8 mouse cellular contexts compared by ENCODE assay signal in genomic region chr2:30441518-30442497, GRCm38 (mm10). TPM values are rescaled to one million over a fixed set of nuclear protein-coding genes. Genes with fewer than 3 reads are reported as not detected.
DNase-seq lines count a peak whose midpoint lies in the region; ATAC-seq and TF ChIP-seq lines count a peak whose summit lies in the region.

No protein-coding gene starts in this region.

- 2% methylated on average over 15 of the region's 15 CpGs for WGBS in embryonic facial prominence, embryonic 13.5 days
- under 1% methylated on average over 15 of the region's 15 CpGs for WGBS in limb, embryonic 14.5 days
- 4% methylated on average over 15 of the region's 15 CpGs for WGBS in midbrain, embryonic 16.5 days

- peak; percentile 72 for ATAC-seq in embryonic facial prominence, embryonic 13.5 days (ENCODE audit: insufficient number of reproducible peaks, insufficient read depth, low FRiP score, low TSS enrichment, low read depth)
- ATAC-seq in limb, embryonic 14.5 days (ENCODE audit: low FRiP score, low read depth) = peak; percentile 80
- peak; percentile 70 for ATAC-seq in midbrain, embryonic 16.5 days

- peak overlapping the region; percentile 71 for H3K9ac ChIP-seq in embryonic facial prominence, embryonic 13.5 days
- H3K9ac ChIP-seq in limb, embryonic 14.5 days (ENCODE audit: low read depth, low read length, severe bottlenecking) = peak overlapping the region; percentile 46
- peak overlapping the region; percentile 39 for H3K9ac ChIP-seq in midbrain, embryonic 16.5 days (ENCODE audit: low read depth, low read length)

- H3K27ac ChIP-seq in embryonic facial prominence, embryonic 13.5 days = peak overlapping the region; percentile 100
- peak overlapping the region; percentile 96 for H3K27ac ChIP-seq in limb, embryonic 14.5 days (replicated peaks; ENCODE audit: low read depth, low read length)
- H3K27ac ChIP-seq in midbrain, embryonic 16.5 days (ENCODE audit: low read length) = peak overlapping the region; percentile 91

- peak overlapping the region; percentile 34 for H3K4me3 ChIP-seq in embryonic facial prominence, embryonic 13.5 days
- H3K4me3 ChIP-seq in limb, embryonic 14.5 days (replicated peaks; ENCODE audit: low read length) = peak overlapping the region; percentile 22
- H3K4me3 ChIP-seq in midbrain, embryonic 16.5 days (ENCODE audit: low read depth, low read length) = no peak overlapping the region

- peaks cover 65% of the 10 kb centered on the region for H3K4me1 ChIP-seq in embryonic facial prominence, embryonic 13.5 days
- peaks cover 55% of the 10 kb centered on the region for H3K4me1 ChIP-seq in limb, embryonic 14.5 days (ENCODE audit: control insufficient read depth, insufficient read depth, low read length)
- H3K4me1 ChIP-seq in midbrain, embryonic 16.5 days (ENCODE audit: control insufficient read depth, insufficient read depth, low read length) = peaks cover 31% of the 10 kb centered on the region

- peak; percentile 53 to 81 for DNase-seq in urinary bladder, adult 18-20 months (ENCODE audit: low spot score in 2 of 2)
- DNase-seq in urinary bladder, postnatal 10 days (ENCODE audit: low spot score) = no peak
- peak; percentile 94 to 95 for DNase-seq in heart, adult 9 months (ENCODE audit: low spot score in 2 of 2)
- DNase-seq in kidney, adult 8-10 months = peak; percentile 76 to 85
- peak; percentile 99 for DNase-seq in limb, embryonic 14.5 days (ENCODE audit: low spot score)
- DNase-seq in spleen, postnatal 36 days (ENCODE audit: low spot score in 2 of 2) = peak; percentile 88 to 90

- TF ChIP-seq POLR2A in limb, embryonic 14.5 days (IDR thresholded peaks at IDR 0.05; ENCODE audit: borderline replicate concordance, extremely low read depth, insufficient read depth, insufficient read length) = no peak

- H3K36me3 ChIP-seq in embryonic facial prominence, embryonic 13.5 days = peaks cover 73% of the 10 kb centered on the region
- H3K36me3 ChIP-seq in limb, embryonic 14.5 days (ENCODE audit: control insufficient read depth, insufficient read depth, low read length) = peaks cover 70% of the 10 kb centered on the region
- peaks cover 22% of the 10 kb centered on the region for H3K36me3 ChIP-seq in midbrain, embryonic 16.5 days (ENCODE audit: control insufficient read depth, insufficient read depth, low read length)

- no peaks in the 10 kb centered on the region for H3K9me3 ChIP-seq in embryonic facial prominence, embryonic 13.5 days
- H3K9me3 ChIP-seq in limb, embryonic 14.5 days (ENCODE audit: control insufficient read depth, low read length) = no peaks in the 10 kb centered on the region
- H3K9me3 ChIP-seq in midbrain, embryonic 16.5 days (replicated peaks; ENCODE audit: control insufficient read depth, low read length, poor library complexity, severe bottlenecking) = no peaks in the 10 kb centered on the region

- H3K4me2 ChIP-seq in embryonic facial prominence, embryonic 13.5 days = peak overlapping the region; percentile 61
- peak overlapping the region; percentile 44 for H3K4me2 ChIP-seq in limb, embryonic 14.5 days (replicated peaks; ENCODE audit: low read depth, low read length, severe bottlenecking)
- peak overlapping the region; percentile 17 for H3K4me2 ChIP-seq in midbrain, embryonic 16.5 days (ENCODE audit: low read length)

- H3K27me3 ChIP-seq in embryonic facial prominence, embryonic 13.5 days = no peaks in the 10 kb centered on the region
- H3K27me3 ChIP-seq in limb, embryonic 14.5 days (ENCODE audit: control insufficient read depth, insufficient read depth, low read length) = no peaks in the 10 kb centered on the region
- no peaks in the 10 kb centered on the region for H3K27me3 ChIP-seq in midbrain, embryonic 16.5 days (ENCODE audit: control insufficient read depth, insufficient read depth, low read depth, low read length)

RNA-seq across cellular contexts. Expression of gene Ptpa, which starts 26.0 kb away (rescaled TPM):
- 150 and 163 TPM in 2 replicates for polyA plus RNA-seq in embryonic facial prominence, embryonic 13.5 days (2015; fragmentation: Nextera tagmentation; extraction: Ambion mirVana)
- polyA plus RNA-seq in limb, embryonic 14.5 days (2012; rRNA removed) = 142 and 168 TPM in 2 replicates
- 74.5 and 87.6 TPM in 2 replicates for polyA plus RNA-seq in limb, embryonic 14.5 days (2014; fragmentation: Nextera tagmentation; extraction: Ambion mirVana)
- 146 and 156 TPM in 2 replicates for polyA plus RNA-seq in midbrain, embryonic 16.5 days (2015; fragmentation: Nextera tagmentation; extraction: Ambion mirVana)

RNA-seq across cellular contexts. Expression of gene Crat, which starts 26.2 kb away (rescaled TPM):
- 22.5 and 25.0 TPM in 2 replicates for polyA plus RNA-seq in embryonic facial prominence, embryonic 13.5 days (2015; fragmentation: Nextera tagmentation; extraction: Ambion mirVana)
- 25.0 and 31.0 TPM in 2 replicates for polyA plus RNA-seq in limb, embryonic 14.5 days (2012; rRNA removed)
- 33.4 and 36.1 TPM in 2 replicates for polyA plus RNA-seq in limb, embryonic 14.5 days (2014; fragmentation: Nextera tagmentation; extraction: Ambion mirVana)
- polyA plus RNA-seq in midbrain, embryonic 16.5 days (2015; fragmentation: Nextera tagmentation; extraction: Ambion mirVana) = 23.6 and 26.0 TPM in 2 replicates

RNA-seq across cellular contexts. Expression of gene Ier5l, which starts 32.2 kb away (rescaled TPM):
- polyA plus RNA-seq in embryonic facial prominence, embryonic 13.5 days (2015; fragmentation: Nextera tagmentation; extraction: Ambion mirVana) = 3.5 and 4.0 TPM in 2 replicates
- polyA plus RNA-seq in limb, embryonic 14.5 days (2012; rRNA removed) = 31.0 and 47.8 TPM in 2 replicates
- 3.9 and 7.5 TPM in 2 replicates for polyA plus RNA-seq in limb, embryonic 14.5 days (2014; fragmentation: Nextera tagmentation; extraction: Ambion mirVana)
- 2.0 TPM in 2 replicates for polyA plus RNA-seq in midbrain, embryonic 16.5 days (2015; fragmentation: Nextera tagmentation; extraction: Ambion mirVana)

RNA-seq across cellular contexts. Expression of gene Dolpp1, which starts 49.8 kb away (rescaled TPM):
- 31.9 and 34.9 TPM in 2 replicates for polyA plus RNA-seq in embryonic facial prominence, embryonic 13.5 days (2015; fragmentation: Nextera tagmentation; extraction: Ambion mirVana)
- polyA plus RNA-seq in limb, embryonic 14.5 days (2012; rRNA removed) = 49.8 and 71.3 TPM in 2 replicates
- polyA plus RNA-seq in limb, embryonic 14.5 days (2014; fragmentation: Nextera tagmentation; extraction: Ambion mirVana) = 30.9 and 31.8 TPM in 2 replicates
- polyA plus RNA-seq in midbrain, embryonic 16.5 days (2015; fragmentation: Nextera tagmentation; extraction: Ambion mirVana) = 63.6 and 67.8 TPM in 2 replicates
